Mouse (Mus musculus) embryonic fibroblast, embryonic 13.5 days (primary cell): Measurements from ENCODE around the gene Vwa5b1.

Experiments used
- CTCF ChIP-seq: IDR thresholded peaks from 2 replicates; pipeline ENCODE4 v1.5.1; 2011; ENCODE audit warnings: mild to moderate bottlenecking, control low read depth, low read length, moderate library complexity, borderline replicate concordance; ENCODE audit not compliant: insufficient read depth
- POLR2A ChIP-seq: IDR thresholded peaks from 2 replicates; pipeline ENCODE4 v1.6.1; 2011; ENCODE audit warnings: low read depth, mild to moderate bottlenecking, control low read depth, low read length, moderate library complexity

- TF ChIP-seq CTCF (no peak), POLR2A (no peak)
Measured at GRCm38 (mm10) chr4:138568275-138568674, 67.4 kb downstream of the Vwa5b1 start.
